Mouse (Mus musculus): Measurements from ENCODE around the gene H6pd. TPM values are rescaled to one million over a fixed set of nuclear protein-coding genes. Genes with fewer than 3 reads are reported as not detected.

Gene H6pd
- polyA plus RNA-seq, 1 experiment from 2014 or later: 11.8 TPM

- no peak for TF ChIP-seq CTCF (IDR thresholded peaks at IDR 0.05; ENCODE audit: low read depth)
- TF ChIP-seq EP300 (optimal IDR thresholded peaks at IDR 0.05): no peak
- H3K4me3 ChIP-seq (ENCODE audit: low read depth, low read length): no peak overlapping the region
- no peak overlapping the region for H3K27ac ChIP-seq (replicated peaks)
- DNase-seq (ENCODE audit: low spot score) (no peak), ATAC-seq (ENCODE audit: low FRiP score, low TSS enrichment) (no peak)
- H3K4me2 ChIP-seq (replicated peaks; ENCODE audit: low read depth): no peak overlapping the region
- H3K9ac ChIP-seq (ENCODE audit: low read length): no peak overlapping the region
- peaks cover 14% of the 10 kb centered on the region for H3K36me3 ChIP-seq (ENCODE audit: control insufficient read depth, insufficient read depth, low read length)
- H3K4me1 ChIP-seq (replicated peaks; ENCODE audit: control insufficient read depth, insufficient read depth): peaks cover 4% of the 10 kb centered on the region; the same call in 1 of the 2 replicates
- H3K27me3 ChIP-seq (ENCODE audit: control insufficient read depth, insufficient read depth, low read length): no peaks in the 10 kb centered on the region
- H3K9me3 ChIP-seq (ENCODE audit: control insufficient read depth, low read length): no peaks in the 10 kb centered on the region
- WGBS: 91% methylated on average over 23 of the region's 23 CpGs
These were observed 24.7 kb downstream of the H6pd start for GRCm38 (mm10) chr4:149983921-149984645.

DNA sequence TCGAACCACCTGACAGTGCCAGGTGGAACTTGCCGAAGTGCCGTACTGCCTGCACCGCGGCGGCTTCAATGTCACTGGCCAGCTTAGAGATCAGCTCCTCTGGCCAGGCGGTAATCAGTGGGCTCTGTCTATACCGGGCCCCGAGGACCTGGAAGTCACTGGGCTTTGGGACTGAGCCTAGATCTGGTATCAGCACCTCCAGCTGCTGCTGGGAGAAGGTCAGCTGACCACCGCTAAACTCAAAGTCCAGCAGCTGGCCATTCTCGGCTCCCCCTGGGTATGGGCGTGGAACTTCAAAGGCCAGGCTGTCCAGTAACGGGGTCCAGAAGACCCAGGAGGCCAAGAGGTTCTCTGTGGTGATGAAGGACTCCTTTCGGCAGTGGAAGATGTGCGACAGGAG is 26.7 kb downstream of the H6pd start:
- H3K27ac ChIP-seq (replicated peaks): no peak overlapping the region
- no peak overlapping the region for H3K9ac ChIP-seq (ENCODE audit: low read length)
- TF ChIP-seq EP300 (optimal IDR thresholded peaks at IDR 0.05) (no peak), CTCF (IDR thresholded peaks at IDR 0.05; ENCODE audit: low read depth) (no peak)
- ATAC-seq (ENCODE audit: low FRiP score, low TSS enrichment) (no peak), DNase-seq (ENCODE audit: low spot score) (no peak)
- H3K4me2 ChIP-seq (replicated peaks; ENCODE audit: low read depth): no peak overlapping the region
- H3K9me3 ChIP-seq (ENCODE audit: control insufficient read depth, low read length): no peaks in the 10 kb centered on the region
- 80% methylated on average over 15 of the region's 15 CpGs for WGBS
- H3K4me3 ChIP-seq (ENCODE audit: low read depth, low read length): no peak overlapping the region
- peaks cover 14% of the 10 kb centered on the region for H3K36me3 ChIP-seq (ENCODE audit: control insufficient read depth, insufficient read depth, low read length)
- H3K4me1 ChIP-seq (replicated peaks; ENCODE audit: control insufficient read depth, insufficient read depth): no peaks in the 10 kb centered on the region
- no peaks in the 10 kb centered on the region for H3K27me3 ChIP-seq (ENCODE audit: control insufficient read depth, insufficient read depth, low read length)

GRCm38 (mm10) chr4:149979819-149980308 is 29.0 kb downstream of the H6pd start:
- DNase-seq (ENCODE audit: low spot score) (peak; percentile 86), ATAC-seq (ENCODE audit: low FRiP score, low TSS enrichment) (peak; percentile 81)
- Histone ChIP-seq H3K4me3 (ENCODE audit: low read depth, low read length) (no peak overlapping the region), H3K27me3 (ENCODE audit: control insufficient read depth, insufficient read depth, low read length) (no peaks in the 10 kb centered on the region), H3K9ac (ENCODE audit: low read length) (no peak overlapping the region), H3K4me2 (replicated peaks; ENCODE audit: low read depth) (peak overlapping the region; percentile 27; the same call in 1 of the 2 replicates), H3K27ac (replicated peaks) (no peak overlapping the region), H3K36me3 (ENCODE audit: control insufficient read depth, insufficient read depth, low read length) (peaks cover 14% of the 10 kb centered on the region), H3K9me3 (ENCODE audit: control insufficient read depth, low read length) (no peaks in the 10 kb centered on the region), H3K4me1 (replicated peaks; ENCODE audit: control insufficient read depth, insufficient read depth) (no peaks in the 10 kb centered on the region)
- TF ChIP-seq CTCF (IDR thresholded peaks at IDR 0.05; ENCODE audit: low read depth): peak; percentile 96
- no peak for TF ChIP-seq EP300 (optimal IDR thresholded peaks at IDR 0.05)
- 5% methylated on average over 12 of the region's 12 CpGs for WGBS

DNA sequence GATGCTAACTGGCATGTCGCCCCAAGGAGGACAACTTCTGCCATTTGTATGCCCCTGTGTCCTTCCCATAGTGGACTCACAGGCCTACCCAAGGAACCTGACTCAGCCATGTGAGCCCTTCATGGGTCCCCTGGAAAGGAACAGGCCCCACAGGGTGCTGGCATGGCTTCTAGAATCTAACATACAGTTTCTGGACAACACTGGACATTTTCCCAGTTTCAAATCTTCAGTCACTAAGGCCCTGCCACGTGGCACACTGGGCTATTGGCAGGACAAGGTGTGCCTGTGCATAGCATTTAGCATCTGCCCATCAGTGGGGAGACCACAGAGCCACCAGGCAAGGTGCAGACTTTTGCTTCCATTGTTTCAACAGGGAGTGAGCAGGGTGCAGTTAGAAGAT is 30.0 kb downstream of the H6pd start:
- Histone ChIP-seq H3K4me1 (replicated peaks; ENCODE audit: control insufficient read depth, insufficient read depth) (no peaks in the 10 kb centered on the region), H3K36me3 (ENCODE audit: control insufficient read depth, insufficient read depth, low read length) (peaks cover 13% of the 10 kb centered on the region), H3K4me2 (replicated peaks; ENCODE audit: low read depth) (no peak overlapping the region), H3K4me3 (ENCODE audit: low read depth, low read length) (no peak overlapping the region), H3K27ac (replicated peaks) (no peak overlapping the region), H3K9ac (ENCODE audit: low read length) (no peak overlapping the region), H3K9me3 (ENCODE audit: control insufficient read depth, low read length) (no peaks in the 10 kb centered on the region), H3K27me3 (ENCODE audit: control insufficient read depth, insufficient read depth, low read length) (no peaks in the 10 kb centered on the region)
- 75% methylated on average over 2 of the region's 2 CpGs for WGBS
- no peak for TF ChIP-seq CTCF (IDR thresholded peaks at IDR 0.05; ENCODE audit: low read depth)
- no peak for TF ChIP-seq EP300 (optimal IDR thresholded peaks at IDR 0.05)
- DNase-seq (ENCODE audit: low spot score): no peak
- no peak for ATAC-seq (ENCODE audit: low FRiP score, low TSS enrichment)

GRCm38 (mm10) chr4:149977801-149978544 is 30.9 kb downstream of the H6pd start:
- H3K27me3 ChIP-seq (ENCODE audit: control insufficient read depth, insufficient read depth, low read length): no peaks in the 10 kb centered on the region
- peak overlapping the region; percentile 13; the same call in 1 of the 2 replicates for H3K27ac ChIP-seq (replicated peaks)
- H3K4me1 ChIP-seq (replicated peaks; ENCODE audit: control insufficient read depth, insufficient read depth): no peaks in the 10 kb centered on the region
- 48% methylated on average over 17 of the region's 17 CpGs for WGBS
- no peak overlapping the region for H3K4me3 ChIP-seq (ENCODE audit: low read depth, low read length)
- peaks cover 12% of the 10 kb centered on the region; the same call in 1 of the 2 replicates for H3K36me3 ChIP-seq (ENCODE audit: control insufficient read depth, insufficient read depth, low read length)
- DNase-seq (ENCODE audit: low spot score) (no peak), ATAC-seq (ENCODE audit: low FRiP score, low TSS enrichment) (peak; percentile 41; the same call in 1 of the 2 replicates)
- H3K9me3 ChIP-seq (ENCODE audit: control insufficient read depth, low read length): no peaks in the 10 kb centered on the region
- H3K4me2 ChIP-seq (replicated peaks; ENCODE audit: low read depth): no peak overlapping the region
- 0 out of 2 replicates have a peak, but pooled peaks have one; percentile 1 for TF ChIP-seq CTCF (IDR thresholded peaks at IDR 0.05; ENCODE audit: low read depth)
- TF ChIP-seq EP300 (optimal IDR thresholded peaks at IDR 0.05): no peak
- H3K9ac ChIP-seq (ENCODE audit: low read length): no peak overlapping the region
